Mouse (Mus musculus): Measurements from ENCODE around the gene Olfr1340. TPM values are rescaled to one million over a fixed set of nuclear protein-coding genes. Genes with fewer than 3 reads are reported as not detected.

Gene Olfr1340
- not detected in 2 replicates for polyA plus RNA-seq (2014; fragmentation: Nextera tagmentation; extraction: Ambion mirVana)

- ATAC-seq (ENCODE audit: insufficient number of reproducible peaks, insufficient read depth, low FRiP score, low read depth): no peak
- no peak within 1 kb of the TSS for H3K27ac ChIP-seq (replicated peaks in 1 of 2; ENCODE audit: control insufficient read depth in 1 of 2, insufficient read depth in 1 of 2, low read depth in 2 of 2, low read length in 2 of 2)
- H3K9me3 ChIP-seq (ENCODE audit: control insufficient read depth, low read length): no peaks in the 10 kb centered on the region
- no peak within 1 kb of the TSS for H3K4me3 ChIP-seq (ENCODE audit: control insufficient read depth in 1 of 2, insufficient read depth in 1 of 2, low read depth in 1 of 2, low read length in 2 of 2)
- H3K9ac ChIP-seq (ENCODE audit: low read length): no peak within 1 kb of the TSS
- no peaks in the 10 kb centered on the region for H3K36me3 ChIP-seq (ENCODE audit: control insufficient read depth, insufficient read depth, low read length)
- no peaks in the 10 kb centered on the region for H3K27me3 ChIP-seq (ENCODE audit: control insufficient read depth, insufficient read depth, low read length)
- no peaks in the 10 kb centered on the region for H3K4me1 ChIP-seq (ENCODE audit: control insufficient read depth in 2 of 2, insufficient read depth in 2 of 2, low read length in 2 of 2)
- H3K4me2 ChIP-seq (ENCODE audit: low read length): no peak within 1 kb of the TSS
Observed at GRCm38 (mm10) chr4:118719838-118720237, at the start of gene Olfr1340. Gene Olfr1340, plus strand, starts transcription at chr4:118720138.

- H3K27ac ChIP-seq (replicated peaks in 1 of 2; ENCODE audit: control insufficient read depth in 1 of 2, insufficient read depth in 1 of 2, low read depth in 2 of 2, low read length in 2 of 2): no peak overlapping the region
- H3K36me3 ChIP-seq (ENCODE audit: control insufficient read depth, insufficient read depth, low read length): no peaks in the 10 kb centered on the region
- H3K9ac ChIP-seq (ENCODE audit: low read length): no peak overlapping the region
- H3K4me3 ChIP-seq (ENCODE audit: control insufficient read depth in 1 of 2, insufficient read depth in 1 of 2, low read depth in 1 of 2, low read length in 2 of 2): no peak overlapping the region
- no peak for ATAC-seq (ENCODE audit: insufficient number of reproducible peaks, insufficient read depth, low FRiP score, low read depth)
- no peaks in the 10 kb centered on the region; a peak in 1 of 4 replicates for H3K4me1 ChIP-seq (ENCODE audit: control insufficient read depth in 2 of 2, insufficient read depth in 2 of 2, low read length in 2 of 2)
- WGBS: 9% methylated on average over 2 of the region's 2 CpGs
- no peaks in the 10 kb centered on the region for H3K27me3 ChIP-seq (ENCODE audit: control insufficient read depth, insufficient read depth, low read length)
- no peak overlapping the region for H3K4me2 ChIP-seq (ENCODE audit: low read length)
- H3K9me3 ChIP-seq (ENCODE audit: control insufficient read depth, low read length): no peaks in the 10 kb centered on the region
Observed at GRCm38 (mm10) chr4:118687086-118687485, 32.9 kb upstream of the Olfr1340 start.

- H3K27ac ChIP-seq (replicated peaks in 1 of 2; ENCODE audit: control insufficient read depth in 1 of 2, insufficient read depth in 1 of 2, low read depth in 2 of 2, low read length in 2 of 2): no peak within 1 kb of the TSS
- H3K9ac ChIP-seq (ENCODE audit: low read length): no peak within 1 kb of the TSS
- no peaks in the 10 kb centered on the region for H3K27me3 ChIP-seq (ENCODE audit: control insufficient read depth, insufficient read depth, low read length)
- 54% methylated on average over 12 of the region's 12 CpGs for WGBS
- H3K4me1 ChIP-seq (ENCODE audit: control insufficient read depth in 2 of 2, insufficient read depth in 2 of 2, low read length in 2 of 2): no peaks in the 10 kb centered on the region
- no peak within 1 kb of the TSS for H3K4me3 ChIP-seq (ENCODE audit: control insufficient read depth in 1 of 2, insufficient read depth in 1 of 2, low read depth in 1 of 2, low read length in 2 of 2)
- H3K36me3 ChIP-seq (ENCODE audit: control insufficient read depth, insufficient read depth, low read length): no peaks in the 10 kb centered on the region
- H3K4me2 ChIP-seq (ENCODE audit: low read length): no peak within 1 kb of the TSS
- no peaks in the 10 kb centered on the region for H3K9me3 ChIP-seq (ENCODE audit: control insufficient read depth, low read length)
- no peak for ATAC-seq (ENCODE audit: insufficient number of reproducible peaks, insufficient read depth, low FRiP score, low read depth)
Observed at GRCm38 (mm10) chr4:118692412-118692973, 27.4 kb upstream of the Olfr1340 start, which contains the start of gene Olfr1342. Gene Olfr1342, minus strand, starts transcription at chr4:118692756.

- WGBS: 63% methylated on average over 2 of the region's 2 CpGs
- Histone ChIP-seq H3K9ac (ENCODE audit: low read length) (no peak overlapping the region), H3K4me3 (ENCODE audit: control insufficient read depth in 1 of 2, insufficient read depth in 1 of 2, low read depth in 1 of 2, low read length in 2 of 2) (no peak overlapping the region), H3K9me3 (ENCODE audit: control insufficient read depth, low read length) (no peaks in the 10 kb centered on the region), H3K27ac (replicated peaks in 1 of 2; ENCODE audit: control insufficient read depth in 1 of 2, insufficient read depth in 1 of 2, low read depth in 2 of 2, low read length in 2 of 2) (no peak overlapping the region), H3K27me3 (ENCODE audit: control insufficient read depth, insufficient read depth, low read length) (no peaks in the 10 kb centered on the region), H3K4me1 (ENCODE audit: control insufficient read depth in 2 of 2, insufficient read depth in 2 of 2, low read length in 2 of 2) (no peaks in the 10 kb centered on the region), H3K4me2 (ENCODE audit: low read length) (no peak overlapping the region), H3K36me3 (ENCODE audit: control insufficient read depth, insufficient read depth, low read length) (no peaks in the 10 kb centered on the region)
- ATAC-seq (ENCODE audit: insufficient number of reproducible peaks, insufficient read depth, low FRiP score, low read depth): no peak
Observed at GRCm38 (mm10) chr4:118693812-118694211, 26.1 kb upstream of the Olfr1340 start.

- no peaks in the 10 kb centered on the region for H3K4me1 ChIP-seq (ENCODE audit: control insufficient read depth in 2 of 2, insufficient read depth in 2 of 2, low read length in 2 of 2)
- no peak within 1 kb of the TSS for H3K4me2 ChIP-seq (ENCODE audit: low read length)
- no peaks in the 10 kb centered on the region for H3K27me3 ChIP-seq (ENCODE audit: control insufficient read depth, insufficient read depth, low read length)
- ATAC-seq (ENCODE audit: insufficient number of reproducible peaks, insufficient read depth, low FRiP score, low read depth): no peak
- no peak within 1 kb of the TSS for H3K27ac ChIP-seq (replicated peaks in 1 of 2; ENCODE audit: control insufficient read depth in 1 of 2, insufficient read depth in 1 of 2, low read depth in 2 of 2, low read length in 2 of 2)
- no peak within 1 kb of the TSS for H3K4me3 ChIP-seq (ENCODE audit: control insufficient read depth in 1 of 2, insufficient read depth in 1 of 2, low read depth in 1 of 2, low read length in 2 of 2)
- H3K9ac ChIP-seq (ENCODE audit: low read length): no peak within 1 kb of the TSS
- no peaks in the 10 kb centered on the region for H3K36me3 ChIP-seq (ENCODE audit: control insufficient read depth, insufficient read depth, low read length)
- 65% methylated on average over 3 of the region's 3 CpGs for WGBS
- H3K9me3 ChIP-seq (ENCODE audit: control insufficient read depth, low read length): no peaks in the 10 kb centered on the region
Observed at GRCm38 (mm10) chr4:118703223-118703622, 16.7 kb upstream of the Olfr1340 start, which contains the start of gene Olfr1341. Gene Olfr1341, plus strand, starts transcription at chr4:118703523.

GRCm38 (mm10) chr4:118708086-118708485, 11.9 kb upstream of the Olfr1340 start:
- no peak overlapping the region for H3K4me2 ChIP-seq (ENCODE audit: low read length)
- no peaks in the 10 kb centered on the region for H3K4me1 ChIP-seq (ENCODE audit: control insufficient read depth in 2 of 2, insufficient read depth in 2 of 2, low read length in 2 of 2)
- H3K9ac ChIP-seq (ENCODE audit: low read length): no peak overlapping the region
- no peaks in the 10 kb centered on the region for H3K27me3 ChIP-seq (ENCODE audit: control insufficient read depth, insufficient read depth, low read length)
- no peak overlapping the region for H3K27ac ChIP-seq (replicated peaks in 1 of 2; ENCODE audit: control insufficient read depth in 1 of 2, insufficient read depth in 1 of 2, low read depth in 2 of 2, low read length in 2 of 2)
- H3K9me3 ChIP-seq (ENCODE audit: control insufficient read depth, low read length): no peaks in the 10 kb centered on the region
- 73% methylated on average over 5 of the region's 5 CpGs for WGBS
- ATAC-seq (ENCODE audit: insufficient number of reproducible peaks, insufficient read depth, low FRiP score, low read depth): no peak
- no peaks in the 10 kb centered on the region for H3K36me3 ChIP-seq (ENCODE audit: control insufficient read depth, insufficient read depth, low read length)
- no peak overlapping the region for H3K4me3 ChIP-seq (ENCODE audit: control insufficient read depth in 1 of 2, insufficient read depth in 1 of 2, low read depth in 1 of 2, low read length in 2 of 2)

GRCm38 (mm10) chr4:118711656-118712055, 8.3 kb upstream of the Olfr1340 start:
- no peaks in the 10 kb centered on the region for H3K9me3 ChIP-seq (ENCODE audit: control insufficient read depth, low read length)
- H3K9ac ChIP-seq (ENCODE audit: low read length): no peak overlapping the region
- no peak for ATAC-seq (ENCODE audit: insufficient number of reproducible peaks, insufficient read depth, low FRiP score, low read depth)
- no peaks in the 10 kb centered on the region for H3K27me3 ChIP-seq (ENCODE audit: control insufficient read depth, insufficient read depth, low read length)
- no peak overlapping the region for H3K27ac ChIP-seq (replicated peaks in 1 of 2; ENCODE audit: control insufficient read depth in 1 of 2, insufficient read depth in 1 of 2, low read depth in 2 of 2, low read length in 2 of 2)
- H3K4me2 ChIP-seq (ENCODE audit: low read length): no peak overlapping the region
- WGBS: 43% methylated on average over 1 of the region's 1 CpGs
- H3K4me3 ChIP-seq (ENCODE audit: control insufficient read depth in 1 of 2, insufficient read depth in 1 of 2, low read depth in 1 of 2, low read length in 2 of 2): no peak overlapping the region
- no peaks in the 10 kb centered on the region for H3K36me3 ChIP-seq (ENCODE audit: control insufficient read depth, insufficient read depth, low read length)
- no peaks in the 10 kb centered on the region for H3K4me1 ChIP-seq (ENCODE audit: control insufficient read depth in 2 of 2, insufficient read depth in 2 of 2, low read length in 2 of 2)

Measured in heart, embryonic 14.5 days (tissue).